Mouse (Mus musculus) hindbrain, postnatal 0 days (tissue): Measurements from ENCODE around the gene Sco1. TPM values are rescaled to one million over a fixed set of nuclear protein-coding genes. Genes with fewer than 3 reads are reported as not detected.

Experiments
- ATAC-seq: fragments of 200-750 bp; cut with Nextera tagmentation; 2 replicates; pipeline ENCODE4 v1.8.0; 2017; ENCODE audit warnings: mild to moderate bottlenecking, moderate TSS enrichment, moderate library complexity
- DNase-seq: peaks from one replicate; pipeline ENCODE4 v3.0.0-alpha.2; 2015; ENCODE audit warnings: low spot score
- H3K27ac ChIP-seq: fragments of 300-500 bp; sonication (generic); 2 replicates; pipeline ENCODE4 v1.5.1; 2014; ENCODE audit warnings: mild to moderate bottlenecking
- H3K27me3 ChIP-seq: fragments of 300-500 bp; sonication (generic); 2 replicates; pipeline ENCODE4 v1.6.1; 2014; ENCODE audit warnings: low read length, mixed read lengths; ENCODE audit not compliant: insufficient read depth
- H3K36me3 ChIP-seq: fragments of 300-500 bp; sonication (generic); 2 replicates; pipeline ENCODE4 v1.6.1; 2014; ENCODE audit warnings: low read length, mixed read lengths; ENCODE audit not compliant: insufficient read depth
- H3K4me1 ChIP-seq: fragments of 300-500 bp; sonication (generic); 2 replicates; pipeline ENCODE4 v1.6.1; 2014; ENCODE audit warnings: antibody characterized with exemption, low read length, mixed read lengths; ENCODE audit not compliant: insufficient read depth
- H3K4me2 ChIP-seq: fragments of 300-500 bp; sonication (generic); 2 replicates; pipeline ENCODE4 v1.6.1; 2014; ENCODE audit warnings: low read depth, mild to moderate bottlenecking, low read length, moderate library complexity, mixed read lengths
- H3K4me3 ChIP-seq: fragments of 300-500 bp; sonication (generic); 2 replicates; pipeline ENCODE4 v1.5.1; 2014; ENCODE audit warnings: low read length
- H3K9ac ChIP-seq: fragments of 300-500 bp; sonication (generic); replicated peaks from 2 replicates; pipeline ENCODE4 v1.6.1; 2014; ENCODE audit warnings: mild to moderate bottlenecking, low read length, moderate library complexity, mixed read lengths
- H3K9me3 ChIP-seq: fragments of 300-500 bp; sonication (generic); 2 replicates; pipeline ENCODE4 v1.6.1; 2016; ENCODE audit warnings: low read length, mixed read lengths
- CTCF ChIP-seq: IDR thresholded peaks from 2 replicates; pipeline ENCODE4 v1.5.1; 2016; ENCODE audit warnings: antibody characterized with exemption, control low read depth, low read depth
- WGBS: fragments of 180-500 bp; shearing (Covaris S2); extraction: QIAGEN DNeasy Blood & Tissue Kit; methylation state at CpG from one replicate; pipeline ENCODE4 v1.1.7; 2014; 5-methylcytosine and 5-hydroxymethylcytosine counted together
- polyA plus RNA-seq: library from polyadenylated mRNA; unstranded; fragments of >200 nt; fragmentation: Nextera tagmentation; extraction: Ambion mirVana; gene quantifications from 2 replicates; pipeline ENCODE4 v1.2.1, GENCODE M21; 2015
- total RNA-seq: library from RNA; depleted of rRNA; stranded (reverse); fragments of >200 nt; gene quantifications from 2 replicates; pipeline ENCODE4 v1.2.3, GENCODE M21; 2014

Sco1 gene
- total and polyA plus RNA-seq, 2 experiments from 2014 or later, result 13.6 to 13.8 TPM

- 35% methylated on average over 3 of the region's 3 CpGs for WGBS
- H3K4me3 ChIP-seq, result no peak overlapping the region
- no peaks in the 10 kb centered on the region for H3K9me3 ChIP-seq
- H3K4me2 ChIP-seq, result no peak overlapping the region
- no peak for TF ChIP-seq CTCF
- peak; percentile 21 for DNase-seq
- no peaks in the 10 kb centered on the region for H3K27me3 ChIP-seq
- no peaks in the 10 kb centered on the region for H3K36me3 ChIP-seq
- H3K9ac ChIP-seq, result no peak overlapping the region
- 0 out of 2 replicates have a peak, but pooled peaks cover 5% of the 10 kb centered on the region for H3K4me1 ChIP-seq
- 0 out of 2 replicates have a peak overlapping the region, but pooled peaks have one; percentile 11 for H3K27ac ChIP-seq
- ATAC-seq, result no peak
Measured at GRCm38 (mm10) chr11:67075036-67075435, 22.6 kb downstream of the Sco1 start.

- H3K27me3 ChIP-seq, result no peaks in the 10 kb centered on the region
- 0 out of 2 replicates have a peak, but pooled peaks cover 5% of the 10 kb centered on the region for H3K4me1 ChIP-seq
- WGBS, result 85% methylated on average over 5 of the region's 5 CpGs
- H3K9ac ChIP-seq, result no peak overlapping the region
- TF ChIP-seq CTCF, result no peak
- H3K36me3 ChIP-seq, result no peaks in the 10 kb centered on the region
- H3K27ac ChIP-seq, result no peak overlapping the region
- H3K4me3 ChIP-seq, result no peak overlapping the region
- H3K9me3 ChIP-seq, result no peaks in the 10 kb centered on the region
- DNase-seq (no peak), ATAC-seq (no peak)
- H3K4me2 ChIP-seq, result no peak overlapping the region
Measured at GRCm38 (mm10) chr11:67076781-67077180, 24.3 kb downstream of the Sco1 start.

GRCm38 (mm10) chr11:67077435-67077834 is 25.0 kb downstream of the Sco1 start:
- DNase-seq, result peak; percentile 62
- 43% methylated on average over 3 of the region's 3 CpGs for WGBS

GRCm38 (mm10) chr11:67078000-67078399 is 25.5 kb downstream of the Sco1 start, which contains the start of gene Myh3:
TSS of gene Myh3 (plus strand) at chr11:67078300.
- Histone ChIP-seq H3K36me3 (no peaks in the 10 kb centered on the region), H3K4me1 (0 out of 2 replicates have a peak, but pooled peaks cover 5% of the 10 kb centered on the region), H3K4me3 (no peak within 1 kb of the TSS), H3K9ac (no peak within 1 kb of the TSS), H3K9me3 (no peaks in the 10 kb centered on the region), H3K27ac (no peak within 1 kb of the TSS), H3K4me2 (no peak within 1 kb of the TSS), H3K27me3 (peaks cover 3% of the 10 kb centered on the region; the same call in 1 of the 2 replicates)
- WGBS, result 86% methylated on average over 5 of the region's 5 CpGs
- no peak for TF ChIP-seq CTCF
- DNase-seq, result no peak
- no peak for ATAC-seq

More at GRCm38 (mm10) chr11:67077435-67077834, 25.0 kb downstream of the Sco1 start:
- ATAC-seq, result no peak
- H3K4me1 ChIP-seq, result 0 out of 2 replicates have a peak, but pooled peaks cover 5% of the 10 kb centered on the region
- H3K4me2 ChIP-seq, result no peak overlapping the region
- H3K9ac ChIP-seq, result no peak overlapping the region
- H3K36me3 ChIP-seq, result no peaks in the 10 kb centered on the region
- H3K4me3 ChIP-seq, result no peak overlapping the region
- no peak for TF ChIP-seq CTCF
- H3K9me3 ChIP-seq, result no peaks in the 10 kb centered on the region
- no peaks in the 10 kb centered on the region for H3K27me3 ChIP-seq
- H3K27ac ChIP-seq, result no peak overlapping the region

GRCm38 (mm10) chr11:67078888-67079287 is 26.4 kb downstream of the Sco1 start:
- no peak for ATAC-seq
- peaks cover 9% of the 10 kb centered on the region; the same call in 1 of the 2 replicates for H3K27me3 ChIP-seq
- no peak overlapping the region for H3K4me3 ChIP-seq
- H3K36me3 ChIP-seq, result no peaks in the 10 kb centered on the region
- 0 out of 2 replicates have a peak, but pooled peaks cover 5% of the 10 kb centered on the region for H3K4me1 ChIP-seq
- TF ChIP-seq CTCF, result no peak
- DNase-seq, result no peak
- no peak overlapping the region for H3K27ac ChIP-seq
- no peak overlapping the region for H3K4me2 ChIP-seq
- WGBS, result 95% methylated on average over 6 of the region's 6 CpGs
- H3K9me3 ChIP-seq, result no peaks in the 10 kb centered on the region
- no peak overlapping the region for H3K9ac ChIP-seq

- DNase-seq (peak; percentile 16), ATAC-seq (peak; percentile 22)
- no peak overlapping the region for H3K27ac ChIP-seq
- H3K4me1 ChIP-seq, result 0 out of 2 replicates have a peak, but pooled peaks cover 5% of the 10 kb centered on the region
- no peak overlapping the region for H3K4me3 ChIP-seq
- no peaks in the 10 kb centered on the region for H3K36me3 ChIP-seq
- 55% methylated on average over 11 of the region's 11 CpGs for WGBS
- no peaks in the 10 kb centered on the region for H3K9me3 ChIP-seq
- peaks cover 13% of the 10 kb centered on the region; the same call in 1 of the 2 replicates for H3K27me3 ChIP-seq
- no peak overlapping the region for H3K9ac ChIP-seq
- no peak for TF ChIP-seq CTCF
- H3K4me2 ChIP-seq, result 0 out of 2 replicates have a peak overlapping the region, but pooled peaks have one; percentile 0
Measured at GRCm38 (mm10) chr11:67079740-67080139, 27.3 kb downstream of the Sco1 start.

GRCm38 (mm10) chr11:67080168-67080567 is 27.7 kb downstream of the Sco1 start:
- H3K4me1 ChIP-seq, result 0 out of 2 replicates have a peak, but pooled peaks cover 5% of the 10 kb centered on the region
- WGBS, result 7% methylated on average over 3 of the region's 3 CpGs
- ATAC-seq (peak; percentile 68), DNase-seq (peak; percentile 84)
- H3K27ac ChIP-seq, result no peak overlapping the region
- TF ChIP-seq CTCF, result peak; percentile 82
- H3K9me3 ChIP-seq, result no peaks in the 10 kb centered on the region
- peaks cover 13% of the 10 kb centered on the region; the same call in 1 of the 2 replicates for H3K27me3 ChIP-seq
- no peaks in the 10 kb centered on the region for H3K36me3 ChIP-seq
- H3K4me2 ChIP-seq, result 0 out of 2 replicates have a peak overlapping the region, but pooled peaks have one; percentile 0
- H3K9ac ChIP-seq, result no peak overlapping the region
- no peak overlapping the region for H3K4me3 ChIP-seq
